Mouse (Mus musculus) stomach, adult 2 months (tissue): ENCODE results near the gene Xrcc5. TPM values are rescaled to one million over a fixed set of nuclear protein-coding genes. Genes with fewer than 3 reads are reported as not detected.

Experiments
- polyA plus RNA-seq: library from polyadenylated mRNA; depleted of rRNA; stranded (reverse); fragments of >200 nt; gene quantifications from 2 replicates; pipeline ENCODE4 v1.2.3, GENCODE M21; 2012; rRNA removed

The Xrcc5 gene
- polyA plus RNA-seq: 0.30 and 0.62 TPM in 2 replicates

DNA sequence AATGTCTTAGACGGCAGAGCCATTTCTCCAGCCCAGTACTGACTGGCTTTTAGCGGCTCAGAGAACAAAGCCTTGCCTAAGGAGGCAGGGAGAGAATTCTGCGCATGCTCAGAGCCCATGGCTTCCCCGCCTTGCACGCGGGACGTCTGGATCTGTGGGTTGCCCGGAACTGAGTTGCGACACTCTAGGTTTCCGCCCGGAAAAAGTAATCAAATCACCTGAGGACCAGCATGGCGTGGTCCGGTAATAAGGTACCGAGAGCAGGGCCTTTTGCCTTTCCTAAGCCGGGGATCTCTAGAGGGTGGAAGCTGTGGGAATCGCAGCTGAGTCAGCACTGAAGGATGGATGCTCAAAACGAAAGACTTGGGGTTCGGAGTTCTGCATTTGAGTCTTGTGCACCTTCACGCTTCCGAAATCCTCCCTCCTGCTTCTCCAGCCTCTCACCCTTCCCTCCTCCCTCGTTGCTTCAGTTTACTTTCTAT is at the start of gene Xrcc5:
TSS of gene Xrcc5 (plus strand) at position 105 of the 482 bp plus-strand sequence.

DNA sequence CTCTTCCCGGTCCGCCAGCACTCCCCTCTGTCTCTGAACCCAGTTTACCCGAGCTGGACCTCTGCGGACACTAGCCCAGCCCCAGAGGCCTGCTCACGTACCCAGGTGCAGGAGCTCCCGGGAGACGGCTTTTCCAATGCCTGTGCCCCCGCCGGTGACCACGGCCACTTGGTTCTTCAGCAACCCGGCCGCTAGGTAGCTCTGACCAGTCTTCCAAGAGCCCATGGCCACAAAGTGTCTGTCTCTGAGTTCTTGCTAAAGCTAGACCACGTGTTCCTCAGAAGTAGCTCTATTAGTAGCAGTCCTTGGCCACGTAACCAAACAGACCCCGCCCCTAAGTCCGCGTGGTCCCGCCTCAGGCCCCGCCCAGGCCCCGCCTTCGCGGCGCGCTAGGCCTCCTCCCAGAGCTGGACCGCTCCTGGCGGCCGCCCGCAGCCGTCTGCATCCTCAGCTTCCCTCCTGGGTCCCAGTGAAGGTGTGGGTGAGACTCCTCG is 23.2 kb upstream of the Xrcc5 start, which contains the start of the genes Pecr and Tmem169:
TSS of gene Pecr (minus strand) at position 323 of the 494 bp plus-strand sequence.
TSS of gene Tmem169 (plus strand) at position 378 of the 494 bp plus-strand sequence.

Other genes with a start within 250 kb of the Xrcc5 start
- gene Mreg, start 95.1 kb upstream of the Xrcc5 start, polyA plus RNA-seq: 3.6 and 4.6 TPM in 2 replicates
- 1.5 and 3.5 TPM in 2 replicates for gene Pecr, start 23.1 kb upstream of the Xrcc5 start, polyA plus RNA-seq
- gene Tmem169, start 23.1 kb upstream of the Xrcc5 start, polyA plus RNA-seq: not detected in 2 replicates
- 0.02 and 0.05 TPM in 2 replicates for gene March4, start 229.5 kb downstream of the Xrcc5 start, polyA plus RNA-seq